Mouse (Mus musculus) erythroblast, embryonic 14.5 days (primary cell): ENCODE measurements around the gene Cd300c. TPM values are rescaled to one million over a fixed set of nuclear protein-coding genes. Genes with fewer than 3 reads are reported as not detected.
"Not testable (repeated sequence)": the region's sequence is repeated elsewhere in the genome, so short reads cannot be mapped to it uniquely, and the experiment has no call there.

Experiments used
- H3K27me3 ChIP-seq: 2 replicates; pipeline ENCODE4 v1.6.1; 2012; ENCODE audit warnings: inconsistent platforms; ENCODE audit not compliant: control insufficient read depth
- H3K36me3 ChIP-seq: 2 replicates; pipeline ENCODE4 v1.6.1; 2012; ENCODE audit warnings: mild to moderate bottlenecking, inconsistent platforms; ENCODE audit not compliant: control insufficient read depth
- H3K4me1 ChIP-seq: 2 replicates; pipeline ENCODE4 v1.6.1; 2012; ENCODE audit warnings: inconsistent platforms; ENCODE audit not compliant: control insufficient read depth
- H3K4me3 ChIP-seq: replicated peaks from 2 replicates; pipeline ENCODE3; 2012; ENCODE audit warnings: moderate library complexity, mild to moderate bottlenecking, inconsistent platforms
- H3K9me3 ChIP-seq: 2 replicates; pipeline ENCODE4 v1.6.1; 2012; ENCODE audit warnings: low read length, inconsistent platforms, mixed read lengths; ENCODE audit not compliant: control insufficient read depth
- GATA1 ChIP-seq: IDR thresholded peaks from 2 replicates; pipeline ENCODE4 v1.6.1; 2012; ENCODE audit warnings: low read length, inconsistent platforms, mixed read lengths
- TAL1 ChIP-seq: IDR thresholded peaks from 3 replicates; pipeline ENCODE4 v1.6.1; 2012; ENCODE audit warnings: low read length, inconsistent platforms, mixed read lengths
- polyA plus RNA-seq: library from polyadenylated mRNA; stranded (reverse); fragments of >175 nt; gene quantifications from 2 replicates; pipeline ENCODE4 v1.2.3, GENCODE M21; 2012

Cd300c gene
- polyA plus RNA-seq, 1 experiment = not detected

DNA sequence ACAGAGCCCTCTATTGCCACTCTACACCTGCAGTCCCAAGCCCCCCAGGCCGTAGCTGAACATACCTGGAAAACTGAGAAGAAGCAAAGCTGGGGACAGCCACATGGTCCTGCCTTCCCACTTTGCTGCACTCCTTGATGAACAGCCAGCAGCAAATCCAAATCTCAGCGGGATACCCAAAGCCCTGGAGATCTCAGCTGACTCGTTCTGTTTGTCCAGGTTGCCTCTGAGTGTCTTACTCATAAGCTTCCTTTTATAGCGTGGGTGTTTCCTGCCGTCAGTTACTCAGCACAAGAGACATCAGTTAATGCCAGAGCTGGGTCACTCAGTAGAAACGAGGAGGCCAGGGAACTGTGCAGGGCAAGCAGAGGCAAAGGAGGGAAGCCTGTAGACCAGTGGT, 34.8 kb downstream of the Cd300c start, which contains the start of gene Cd300lb:
Gene Cd300lb, minus strand, starts transcription at position 243 of the 400 bp plus-strand sequence.
- Histone ChIP-seq H3K36me3 (no peaks in the 10 kb centered on the region), H3K4me3 (no peak within 1 kb of the TSS), H3K27me3 (no peaks in the 10 kb centered on the region; the same call in 1 of the 2 replicates), H3K4me1 (no peaks in the 10 kb centered on the region; the same call in 1 of the 2 replicates), H3K9me3 (no peaks in the 10 kb centered on the region)
- TF ChIP-seq GATA1 (no peak), TAL1 (no peak)

DNA sequence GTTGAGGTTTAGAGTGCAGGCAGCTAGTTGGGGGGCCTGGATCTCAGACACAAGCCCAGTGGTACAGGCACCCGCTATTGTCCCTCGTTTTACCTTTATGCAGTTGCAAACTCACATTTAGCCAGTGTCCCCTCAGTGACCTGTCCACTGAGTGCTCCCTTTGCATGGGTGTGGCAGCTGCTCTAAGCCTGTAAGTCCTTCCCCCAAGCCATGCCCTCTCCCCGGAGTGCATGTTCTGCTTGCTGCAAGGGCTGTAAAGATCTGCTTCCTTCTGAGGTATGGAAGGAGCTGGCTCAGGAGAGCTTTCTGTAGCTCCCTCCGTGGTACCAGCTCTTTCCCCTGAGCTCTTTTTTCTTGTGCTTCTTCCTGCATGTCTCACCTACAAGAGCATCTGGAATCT, 35.4 kb downstream of the Cd300c start:
- no peak overlapping the region for H3K4me3 ChIP-seq
- TF ChIP-seq GATA1 (no peak), TAL1 (no peak)
- H3K4me1 ChIP-seq = no peaks in the 10 kb centered on the region; the same call in 1 of the 2 replicates

GRCm38 (mm10) chr11:114931041-114931440, 37.9 kb downstream of the Cd300c start:
- no peak overlapping the region for H3K4me3 ChIP-seq
- no peaks in the 10 kb centered on the region for H3K36me3 ChIP-seq
- TF ChIP-seq TAL1 (no peak), GATA1 (no peak)
- no peaks in the 10 kb centered on the region for H3K9me3 ChIP-seq
- H3K27me3 ChIP-seq = no peaks in the 10 kb centered on the region; the same call in 1 of the 2 replicates
- no peaks in the 10 kb centered on the region; the same call in 1 of the 2 replicates for H3K4me1 ChIP-seq

More for the DNA sequence above, 35.4 kb downstream of the Cd300c start:
- H3K9me3 ChIP-seq = no peaks in the 10 kb centered on the region
- H3K27me3 ChIP-seq = no peaks in the 10 kb centered on the region; the same call in 1 of the 2 replicates
- no peaks in the 10 kb centered on the region for H3K36me3 ChIP-seq

DNA sequence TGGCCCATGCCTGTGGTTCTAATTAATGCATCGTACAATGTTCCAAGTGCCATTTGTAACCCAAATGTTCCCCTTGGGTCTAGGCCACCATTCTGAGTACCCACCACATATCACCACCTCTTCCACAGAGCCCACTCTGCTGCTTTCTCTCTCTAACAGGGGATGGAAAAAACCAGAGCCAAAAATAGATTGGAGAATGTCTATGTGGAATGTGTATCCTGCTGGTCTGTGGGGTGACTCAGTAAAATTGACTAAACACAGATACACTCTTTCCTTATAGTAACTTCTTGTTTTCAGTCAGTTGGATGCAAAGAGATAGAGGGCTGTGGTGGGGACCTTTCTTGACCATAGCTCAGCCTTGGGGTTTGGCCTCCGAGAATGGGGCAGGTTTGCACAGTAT, 39.4 kb downstream of the Cd300c start:
- Histone ChIP-seq H3K4me3 (no peak overlapping the region), H3K27me3 (no peaks in the 10 kb centered on the region; the same call in 1 of the 2 replicates), H3K36me3 (no peaks in the 10 kb centered on the region), H3K9me3 (no peaks in the 10 kb centered on the region), H3K4me1 (no peaks in the 10 kb centered on the region; the same call in 1 of the 2 replicates)
- TF ChIP-seq GATA1 (no peak), TAL1 (no peak)

DNA sequence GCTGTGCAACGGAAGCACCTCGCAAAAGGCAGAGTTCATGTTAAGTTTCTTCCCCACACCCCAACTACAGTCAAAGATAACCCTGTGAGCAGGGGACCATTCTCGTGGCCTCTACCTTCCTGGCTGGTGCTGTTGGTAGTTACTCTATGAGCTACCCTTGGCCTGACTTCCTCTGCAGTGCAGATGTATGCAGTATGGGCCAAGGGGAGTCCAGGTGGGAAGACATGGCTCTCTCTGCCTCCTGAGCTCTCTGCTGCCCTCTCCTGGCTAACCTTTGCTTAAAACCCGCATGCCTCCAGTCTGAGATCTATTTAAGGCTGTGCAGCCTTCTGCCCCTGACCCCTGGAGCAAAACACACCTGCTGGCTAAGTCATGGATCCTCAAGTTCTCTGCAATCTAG, 45.0 kb downstream of the Cd300c start:
- Histone ChIP-seq H3K4me1 (no peaks in the 10 kb centered on the region), H3K36me3 (no peaks in the 10 kb centered on the region), H3K9me3 (0 out of 2 replicates have a peak, but pooled peaks cover 3% of the 10 kb centered on the region), H3K27me3 (no peaks in the 10 kb centered on the region), H3K4me3 (no peak overlapping the region)
- TF ChIP-seq GATA1 (no peak), TAL1 (no peak)

- 0 out of 2 replicates have a peak, but pooled peaks cover 3% of the 10 kb centered on the region for H3K9me3 ChIP-seq
- no peak overlapping the region for H3K4me3 ChIP-seq
- H3K36me3 ChIP-seq = no peaks in the 10 kb centered on the region
- TF ChIP-seq GATA1 (no peak), TAL1 (no peak)
- H3K27me3 ChIP-seq = no peaks in the 10 kb centered on the region
- no peaks in the 10 kb centered on the region for H3K4me1 ChIP-seq
Measured at GRCm38 (mm10) chr11:114922439-114922838, 46.5 kb downstream of the Cd300c start.

DNA sequence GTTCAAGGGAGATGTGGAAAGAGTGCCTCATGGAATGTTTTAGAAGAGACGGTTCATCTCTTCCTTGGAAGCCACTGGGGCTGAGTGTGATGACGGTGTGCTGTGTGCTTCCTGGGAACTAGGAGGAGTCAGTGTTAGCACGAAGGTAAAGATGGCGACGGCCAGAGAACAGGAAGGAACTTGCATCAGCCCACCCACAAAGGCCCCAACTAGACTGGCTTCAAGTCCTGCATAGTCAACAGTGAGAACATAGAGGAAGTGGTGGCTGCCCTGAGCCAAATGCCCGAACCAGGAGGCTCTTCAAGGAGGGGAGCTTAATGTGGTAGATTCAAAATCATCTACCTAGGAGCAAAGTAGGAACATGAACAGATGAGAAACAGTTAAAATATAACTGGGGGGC, 51.8 kb downstream of the Cd300c start:
- no peak overlapping the region for H3K4me3 ChIP-seq
- no peaks in the 10 kb centered on the region for H3K27me3 ChIP-seq
- TF ChIP-seq TAL1 (no peak), GATA1 (no peak)
- 0 out of 2 replicates have a peak, but pooled peaks cover 3% of the 10 kb centered on the region for H3K9me3 ChIP-seq
- H3K36me3 ChIP-seq = no peaks in the 10 kb centered on the region
- no peaks in the 10 kb centered on the region for H3K4me1 ChIP-seq

- H3K36me3 ChIP-seq = no peaks in the 10 kb centered on the region
- no peak for TF ChIP-seq TAL1
- TF ChIP-seq GATA1 = no peak
- H3K4me1 ChIP-seq = no peaks in the 10 kb centered on the region
- H3K9me3 ChIP-seq = 0 out of 2 replicates have a peak, but pooled peaks cover 3% of the 10 kb centered on the region
- no peaks in the 10 kb centered on the region for H3K27me3 ChIP-seq
- no peak overlapping the region for H3K4me3 ChIP-seq
Measured at GRCm38 (mm10) chr11:114914978-114915377, 54.0 kb downstream of the Cd300c start.

- no peaks in the 10 kb centered on the region for H3K9me3 ChIP-seq
- H3K4me1 ChIP-seq = no peaks in the 10 kb centered on the region
- H3K36me3 ChIP-seq = no peaks in the 10 kb centered on the region
- no peaks in the 10 kb centered on the region for H3K27me3 ChIP-seq
- TF ChIP-seq TAL1 = no peak
- TF ChIP-seq GATA1 = no peak
- no peak overlapping the region for H3K4me3 ChIP-seq
Measured at GRCm38 (mm10) chr11:114912847-114913246, 56.1 kb downstream of the Cd300c start.

- not testable (repeated sequence) for H3K27me3 ChIP-seq, H3K36me3 ChIP-seq, H3K9me3 ChIP-seq, H3K4me1 ChIP-seq, H3K4me3 ChIP-seq
Measured at GRCm38 (mm10) chr11:114909538-114909937, 59.4 kb downstream of the Cd300c start.
